Comparison of ENCODE assay signal across 8 mouse cellular contexts in genomic region chr14:87415486-87415807, GRCm38 (mm10). TPM values are rescaled to one million over a fixed set of nuclear protein-coding genes. Genes with fewer than 3 reads are reported as not detected.
A peak's percentile ranks its signal among the peaks of the same experiment; 100 is the strongest.
DNase-seq lines count a peak whose midpoint lies in the region; ATAC-seq and TF ChIP-seq lines count a peak whose summit lies in the region.

No protein-coding gene starts in this region.

- H3K4me2 ChIP-seq in lung, embryonic 15.5 days: peak overlapping the region; percentile 82
- H3K4me2 ChIP-seq in intestine, postnatal 0 days (replicated peaks; ENCODE audit: low read depth): peak overlapping the region; percentile 94
- peak overlapping the region; percentile 78 for H3K4me2 ChIP-seq in neural tube, embryonic 14.5 days (ENCODE audit: low read depth, low read length)

- no peaks in the 10 kb centered on the region for H3K9me3 ChIP-seq in lung, embryonic 15.5 days
- H3K9me3 ChIP-seq in intestine, postnatal 0 days (ENCODE audit: control insufficient read depth): no peaks in the 10 kb centered on the region
- H3K9me3 ChIP-seq in neural tube, embryonic 14.5 days (ENCODE audit: control insufficient read depth, low read length): no peaks in the 10 kb centered on the region

- TF ChIP-seq CTCF in embryonic fibroblast, embryonic 13.5 days (IDR thresholded peaks at IDR 0.05; ENCODE audit: borderline replicate concordance, insufficient read depth, low read length): no peak
- TF ChIP-seq CTCF in intestine, postnatal 0 days (IDR thresholded peaks at IDR 0.05; ENCODE audit: low read depth): no peak

- TF ChIP-seq POLR2A in embryonic fibroblast, embryonic 13.5 days (IDR thresholded peaks at IDR 0.05; ENCODE audit: low read depth, low read length): no peak; the same call in 1 of the 2 replicates

- H3K36me3 ChIP-seq in lung, embryonic 15.5 days: no peaks in the 10 kb centered on the region
- no peaks in the 10 kb centered on the region for H3K36me3 ChIP-seq in intestine, postnatal 0 days (ENCODE audit: control insufficient read depth, insufficient read depth)
- no peaks in the 10 kb centered on the region for H3K36me3 ChIP-seq in neural tube, embryonic 14.5 days (ENCODE audit: control insufficient read depth, insufficient read depth, low read length)

- peak overlapping the region; percentile 100 for H3K27ac ChIP-seq in lung, embryonic 15.5 days
- H3K27ac ChIP-seq in embryonic fibroblast, embryonic 13.5 days (ENCODE audit: insufficient read depth, low read length): no peak overlapping the region
- peak overlapping the region; percentile 99 for H3K27ac ChIP-seq in intestine, postnatal 0 days (ENCODE audit: low read depth, low read length)
- no peak overlapping the region for H3K27ac ChIP-seq in neural tube, embryonic 14.5 days (ENCODE audit: low read depth, low read length)

- 0% methylated on average over 11 of the region's 11 CpGs for WGBS in lung, embryonic 15.5 days
- under 1% methylated on average over 11 of the region's 11 CpGs for WGBS in intestine, postnatal 0 days
- WGBS in neural tube, embryonic 14.5 days: 2% methylated on average over 11 of the region's 11 CpGs

- no peak for ATAC-seq in lung, embryonic 15.5 days (ENCODE audit: borderline replicate concordance, extremely low read depth, low FRiP score, low TSS enrichment)
- ATAC-seq in intestine, postnatal 0 days: no peak
- no peak for ATAC-seq in neural tube, embryonic 14.5 days (ENCODE audit: low read depth)

- peak overlapping the region; percentile 92 for H3K4me3 ChIP-seq in lung, embryonic 15.5 days
- H3K4me3 ChIP-seq in embryonic fibroblast, embryonic 13.5 days (ENCODE audit: insufficient read depth, low read length): peak overlapping the region; percentile 41
- peak overlapping the region; percentile 86 for H3K4me3 ChIP-seq in intestine, postnatal 0 days (ENCODE audit: low read depth, low read length)
- peak overlapping the region; percentile 73 for H3K4me3 ChIP-seq in neural tube, embryonic 14.5 days (ENCODE audit: low read depth, low read length)

- DNase-seq in lung, postnatal 25 days (ENCODE audit: low spot score): no peak
- no peak for DNase-seq in right cerebral cortex, adult 18-20 months
- no peak for DNase-seq in natural killer cell, adult 2 months (ENCODE audit: low spot score in 2 of 2)
- DNase-seq in gastrocnemius, postnatal 25 days: no peak

- no peaks in the 10 kb centered on the region for H3K27me3 ChIP-seq in lung, embryonic 15.5 days
- no peaks in the 10 kb centered on the region for H3K27me3 ChIP-seq in intestine, postnatal 0 days (replicated peaks; ENCODE audit: control insufficient read depth, insufficient read depth, low read length)
- no peaks in the 10 kb centered on the region for H3K27me3 ChIP-seq in neural tube, embryonic 14.5 days (ENCODE audit: control insufficient read depth, insufficient read depth, low read length)

- H3K4me1 ChIP-seq in lung, embryonic 15.5 days: peaks cover 13% of the 10 kb centered on the region
- H3K4me1 ChIP-seq in embryonic fibroblast, embryonic 13.5 days (ENCODE audit: control insufficient read depth, insufficient read depth, low read length): 0 out of 2 replicates have a peak, but pooled peaks cover 3% of the 10 kb centered on the region
- peaks cover 3% of the 10 kb centered on the region; the same call in 1 of the 2 replicates for H3K4me1 ChIP-seq in intestine, postnatal 0 days (replicated peaks; ENCODE audit: control insufficient read depth, insufficient read depth, low read length)
- 0 out of 2 replicates have a peak, but pooled peaks cover 8% of the 10 kb centered on the region for H3K4me1 ChIP-seq in neural tube, embryonic 14.5 days (ENCODE audit: control insufficient read depth, insufficient read depth, low read length)

- peak overlapping the region; percentile 46 for H3K9ac ChIP-seq in lung, embryonic 15.5 days
- H3K9ac ChIP-seq in intestine, postnatal 0 days (ENCODE audit: low read depth, low read length): peak overlapping the region; percentile 23
- H3K9ac ChIP-seq in neural tube, embryonic 14.5 days (replicated peaks; ENCODE audit: low read depth, low read length): no peak overlapping the region

RNA-seq across cellular contexts. Expression of gene Tdrd3, which starts 1.0 kb away (rescaled TPM):
- 29.2 and 30.6 TPM in 2 replicates for polyA plus RNA-seq in lung, embryonic 15.5 days (2015; fragmentation: Nextera tagmentation; extraction: Ambion mirVana)
- 24.2 and 32.6 TPM in 2 replicates for polyA plus RNA-seq in embryonic fibroblast, embryonic 13.5 days (2011; ENCODE audit: insufficient read length, low read depth, missing spikeins)
- polyA plus RNA-seq in intestine, postnatal 0 days (2015; fragmentation: Nextera tagmentation; extraction: Ambion mirVana): 8.6 and 8.7 TPM in 2 replicates
- polyA plus RNA-seq in neural tube, embryonic 14.5 days (2014; fragmentation: Nextera tagmentation; extraction: Ambion mirVana): 46.8 and 53.8 TPM in 2 replicates
- total RNA-seq in gastrocnemius, postnatal 25 days (2021): 10 to 100 TPM; 16.8 to 17.0 TPM

Comparison
In these comparisons a context has a peak if more than half of its experiments do, and no peak if none do; other contexts are left out.
1. H3K27ac ChIP-seq: peak in lung, embryonic 15.5 days (single experiment) and intestine, postnatal 0 days (single experiment); none in embryonic fibroblast, embryonic 13.5 days (single experiment) and neural tube, embryonic 14.5 days (single experiment).
2. H3K4me3 ChIP-seq: peak in every context shown above with its lines; median percentile 92 in lung, embryonic 15.5 days; 86 in intestine, postnatal 0 days; 73 in neural tube, embryonic 14.5 days; 41 in embryonic fibroblast, embryonic 13.5 days.
3. Peak in every context shown above with its lines, with median percentiles within 50 percentile points of each other: H3K4me2 ChIP-seq.